Mouse (Mus musculus): Measurements from ENCODE around the gene Gm14401. TPM values are rescaled to one million over a fixed set of nuclear protein-coding genes. Genes with fewer than 3 reads are reported as not detected.
"Not testable (repeated sequence)": the region's sequence is repeated elsewhere in the genome, so short reads cannot be mapped to it uniquely, and the experiment has no call there.

Gm14401 gene
- polyA plus RNA-seq (2015; fragmentation: Nextera tagmentation; extraction: Ambion mirVana) = not detected in 2 replicates

GRCm38 (mm10) chr2:177073432-177074423, at the start of gene Gm14401:
TSS of gene Gm14401 (plus strand) at chr2:177074320.
- H3K27ac ChIP-seq (replicated peaks); H3K4me1 ChIP-seq; H3K27me3 ChIP-seq; H3K4me3 ChIP-seq (replicated peaks); H3K9ac ChIP-seq; H3K9me3 ChIP-seq (replicated peaks); H3K36me3 ChIP-seq; ATAC-seq (ENCODE audit: insufficient number of reproducible peaks, low FRiP score, low TSS enrichment, low read depth); H3K4me2 ChIP-seq (replicated peaks): not testable (repeated sequence)
- 73% methylated on average over 7 of the region's 7 CpGs for WGBS

GRCm38 (mm10) chr2:177072807-177073206, 1.3 kb upstream of the Gm14401 start:
- H3K27me3 ChIP-seq; H3K4me2 ChIP-seq (replicated peaks); H3K9me3 ChIP-seq (replicated peaks); H3K9ac ChIP-seq; H3K27ac ChIP-seq (replicated peaks); H3K4me1 ChIP-seq; H3K36me3 ChIP-seq; H3K4me3 ChIP-seq (replicated peaks); ATAC-seq (ENCODE audit: insufficient number of reproducible peaks, low FRiP score, low TSS enrichment, low read depth): not testable (repeated sequence)
- 83% methylated on average over 1 of the region's 1 CpGs for WGBS

- not testable (repeated sequence) for H3K9ac ChIP-seq; H3K36me3 ChIP-seq; ATAC-seq (ENCODE audit: insufficient number of reproducible peaks, low FRiP score, low TSS enrichment, low read depth); H3K4me2 ChIP-seq (replicated peaks); H3K4me3 ChIP-seq (replicated peaks); H3K27me3 ChIP-seq; H3K9me3 ChIP-seq (replicated peaks); H3K27ac ChIP-seq (replicated peaks); H3K4me1 ChIP-seq
Measured at GRCm38 (mm10) chr2:177075015-177075414, 895 bp downstream of the Gm14401 start.

- H3K9me3 ChIP-seq (replicated peaks); H3K4me2 ChIP-seq (replicated peaks); H3K27ac ChIP-seq (replicated peaks); ATAC-seq (ENCODE audit: insufficient number of reproducible peaks, low FRiP score, low TSS enrichment, low read depth); H3K27me3 ChIP-seq; H3K36me3 ChIP-seq; H3K9ac ChIP-seq; H3K4me3 ChIP-seq (replicated peaks); H3K4me1 ChIP-seq: not testable (repeated sequence)
- WGBS = 76% methylated on average over 1 of the region's 1 CpGs
Measured at GRCm38 (mm10) chr2:177079866-177080265, 5.7 kb downstream of the Gm14401 start.

- H3K9ac ChIP-seq; H3K36me3 ChIP-seq; H3K27me3 ChIP-seq; H3K4me2 ChIP-seq (replicated peaks); H3K4me1 ChIP-seq; H3K9me3 ChIP-seq (replicated peaks); H3K27ac ChIP-seq (replicated peaks); H3K4me3 ChIP-seq (replicated peaks); ATAC-seq (ENCODE audit: insufficient number of reproducible peaks, low FRiP score, low TSS enrichment, low read depth): not testable (repeated sequence)
- 83% methylated on average over 5 of the region's 5 CpGs for WGBS
Measured at GRCm38 (mm10) chr2:177109086-177109485, 35.0 kb downstream of the Gm14401 start.

- not testable (repeated sequence) for H3K9ac ChIP-seq; H3K27ac ChIP-seq (replicated peaks); ATAC-seq (ENCODE audit: insufficient number of reproducible peaks, low FRiP score, low TSS enrichment, low read depth); H3K9me3 ChIP-seq (replicated peaks); H3K36me3 ChIP-seq; H3K4me3 ChIP-seq (replicated peaks); H3K27me3 ChIP-seq; H3K4me2 ChIP-seq (replicated peaks); H3K4me1 ChIP-seq
- WGBS = 38% methylated on average over 1 of the region's 1 CpGs
Measured at GRCm38 (mm10) chr2:177129097-177129496, 55.0 kb downstream of the Gm14401 start.

Other genes starting within 250 kb of the Gm14401 start
- gene Gm14408, start 243.2 kb upstream of the Gm14401 start, polyA plus RNA-seq (2015; fragmentation: Nextera tagmentation; extraction: Ambion mirVana) = not detected in 2 replicates
- gene Gm14296, start 146.5 kb upstream of the Gm14401 start, polyA plus RNA-seq (2015; fragmentation: Nextera tagmentation; extraction: Ambion mirVana) = 4.7 and 11.1 TPM in 2 replicates
- gene Gm14419, start 73.4 kb upstream of the Gm14401 start, polyA plus RNA-seq (2015; fragmentation: Nextera tagmentation; extraction: Ambion mirVana) = 6.7 and 7.9 TPM in 2 replicates
- gene Gm14410, start 132.1 kb downstream of the Gm14401 start, polyA plus RNA-seq (2015; fragmentation: Nextera tagmentation; extraction: Ambion mirVana) = 22.7 and 27.0 TPM in 2 replicates
- not detected in 2 replicates for gene Gm14409, start 192.7 kb downstream of the Gm14401 start, polyA plus RNA-seq (2015; fragmentation: Nextera tagmentation; extraction: Ambion mirVana)
- gene Gm14412, start 250.0 kb downstream of the Gm14401 start, polyA plus RNA-seq (2015; fragmentation: Nextera tagmentation; extraction: Ambion mirVana) = 0.17 and 0.51 TPM in 2 replicates

All from embryonic facial prominence, embryonic 15.5 days (tissue).